Comparison of ENCODE assay signal across 34 mouse cellular contexts in the genomic region with DNA sequence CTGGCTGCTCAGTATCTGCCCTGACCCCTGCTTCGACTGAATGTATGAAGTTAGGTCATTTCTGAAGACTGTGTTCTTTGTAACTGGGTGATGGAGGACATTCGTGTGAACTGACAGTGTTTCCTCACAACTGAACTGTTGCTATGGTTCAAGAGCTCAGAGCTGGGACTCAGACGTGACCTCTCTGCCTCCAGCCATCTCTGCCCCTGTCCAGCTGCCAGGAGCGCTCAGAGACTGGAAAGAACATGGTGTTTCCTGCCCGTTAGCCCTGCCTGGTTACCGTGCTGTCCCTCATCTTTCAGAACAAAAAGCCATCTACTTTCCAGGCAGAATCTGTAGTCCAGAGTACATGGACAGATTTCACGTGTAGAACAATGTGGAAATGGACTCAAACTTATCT. TPM values are rescaled to one million over a fixed set of nuclear protein-coding genes. Genes with fewer than 3 reads are reported as not detected.
A peak's percentile ranks its signal among the peaks of the same experiment; 100 is the strongest.
DNase-seq lines count a peak whose midpoint lies in the region; ATAC-seq lines count a peak whose summit lies in the region.
"Had no signal": no experiment of that assay in that cellular context is flagged by ENCODE, and none has a peak within 500 bp of the region (broad histone marks: within the 10 kb centered on the region; RNA-seq: fewer than 3 reads in every experiment).

No protein-coding gene starts in this region.

- no peak overlapping the region for H3K9ac ChIP-seq in heart, embryonic 11.5 days (ENCODE audit: low read depth, low read length)
- H3K9ac ChIP-seq in forebrain, embryonic 12.5 days, result no peak overlapping the region
- H3K9ac ChIP-seq: embryonic facial prominence, embryonic 15.5 days; hindbrain, embryonic 12.5 days; intestine, embryonic 15.5 days; liver, embryonic 12.5 days; liver, postnatal 0 days; neural tube, embryonic 13.5 days; stomach, embryonic 15.5 days had no signal

- H3K4me1 ChIP-seq in heart, embryonic 11.5 days (ENCODE audit: control insufficient read depth, insufficient read depth, low read length), result peaks cover 6% of the 10 kb centered on the region
- H3K4me1 ChIP-seq in forebrain, embryonic 12.5 days, result 0 out of 2 replicates have a peak, but pooled peaks cover 3% of the 10 kb centered on the region
- H3K4me1 ChIP-seq: embryonic facial prominence, embryonic 10.5 days; embryonic facial prominence, embryonic 15.5 days; hindbrain, embryonic 12.5 days; intestine, embryonic 15.5 days; liver, embryonic 12.5 days; neural tube, embryonic 13.5 days; stomach, embryonic 15.5 days had no signal

- no peaks in the 10 kb centered on the region for H3K27me3 ChIP-seq in heart, embryonic 11.5 days (ENCODE audit: control insufficient read depth, insufficient read depth, low read length)
- H3K27me3 ChIP-seq in forebrain, embryonic 12.5 days, result no peaks in the 10 kb centered on the region
- H3K27me3 ChIP-seq: embryonic facial prominence, embryonic 15.5 days; hindbrain, embryonic 12.5 days; intestine, embryonic 15.5 days; liver, embryonic 12.5 days; neural tube, embryonic 13.5 days; stomach, embryonic 15.5 days had no signal

- peak; percentile 74 to 76 for DNase-seq in heart, adult 18-20 months
- peak; percentile 21 for DNase-seq in adipocyte (ENCODE audit: low spot score)
- DNase-seq in heart, adult 9 months (ENCODE audit: low spot score in 2 of 2), result peak; percentile 54 to 65
- DNase-seq in heart, postnatal 25 days (ENCODE audit: low spot score), result peak; percentile 24
- DNase-seq in frontal cortex, postnatal 10 days (ENCODE audit: low spot score in 2 of 2), result no peak
- DNase-seq: adrenal gland, adult 8-10 months; B cell, adult 2 months; cerebellum, adult 8-10 months; cerebellum, postnatal 25 days; kidney, adult 8-10 months; kidney, postnatal 10 days; layer of hippocampus, postnatal 36 days; left cerebral cortex, postnatal 4 days; liver, postnatal 0 days; lung, postnatal 36 days; right cerebral cortex, postnatal 14 days; thymus, postnatal 25 days had no signal

- H3K36me3 ChIP-seq in heart, embryonic 11.5 days (ENCODE audit: control insufficient read depth, insufficient read depth, low read length), result no peaks in the 10 kb centered on the region
- no peaks in the 10 kb centered on the region for H3K36me3 ChIP-seq in forebrain, embryonic 12.5 days (replicated peaks)
- H3K36me3 ChIP-seq: embryonic facial prominence, embryonic 10.5 days; embryonic facial prominence, embryonic 15.5 days; hindbrain, embryonic 12.5 days; intestine, embryonic 15.5 days; liver, embryonic 12.5 days; neural tube, embryonic 13.5 days; stomach, embryonic 15.5 days had no signal

- ATAC-seq in heart, embryonic 11.5 days (replicated peaks; ENCODE audit: insufficient number of reproducible peaks, low FRiP score, low TSS enrichment), result no peak
- ATAC-seq in forebrain, embryonic 12.5 days (ENCODE audit: low FRiP score), result no peak
- ATAC-seq: activated CD4-positive, CD25-positive, alpha-beta regulatory T cell, adult 4 months; forebrain, embryonic 14.5 days; hindbrain, postnatal 0 days; intestine, embryonic 15.5 days; liver, embryonic 12.5 days; liver, postnatal 0 days had no signal

- no peak overlapping the region for H3K27ac ChIP-seq in heart, embryonic 11.5 days (ENCODE audit: low read depth, low read length)
- H3K27ac ChIP-seq in forebrain, embryonic 12.5 days, result no peak overlapping the region
- H3K27ac ChIP-seq: embryonic facial prominence, embryonic 10.5 days; embryonic facial prominence, embryonic 15.5 days; hindbrain, embryonic 12.5 days; hindbrain, postnatal 0 days; intestine, embryonic 15.5 days; liver, embryonic 12.5 days; neural tube, embryonic 13.5 days; stomach, embryonic 15.5 days had no signal

- intact Hi-C loops in heart, postnatal 25 days (cut with DNase I), result no loop called here

- H3K4me2 ChIP-seq in heart, embryonic 11.5 days, result no peak overlapping the region
- no peak overlapping the region for H3K4me2 ChIP-seq in forebrain, embryonic 12.5 days
- H3K4me2 ChIP-seq: embryonic facial prominence, embryonic 15.5 days; hindbrain, embryonic 12.5 days; intestine, embryonic 15.5 days; liver, embryonic 12.5 days; midbrain, embryonic 11.5 days; neural tube, embryonic 13.5 days; stomach, embryonic 15.5 days had no signal

- no peaks in the 10 kb centered on the region for H3K9me3 ChIP-seq in heart, embryonic 11.5 days (replicated peaks; ENCODE audit: control insufficient read depth, low read length)
- no peaks in the 10 kb centered on the region for H3K9me3 ChIP-seq in forebrain, embryonic 12.5 days
- H3K9me3 ChIP-seq: embryonic facial prominence, embryonic 10.5 days; embryonic facial prominence, embryonic 15.5 days; hindbrain, embryonic 12.5 days; intestine, embryonic 15.5 days; liver, embryonic 12.5 days; neural tube, embryonic 13.5 days; stomach, embryonic 15.5 days had no signal

- no peak overlapping the region for H3K4me3 ChIP-seq in heart, embryonic 11.5 days (ENCODE audit: low read depth, low read length)
- no peak overlapping the region for H3K4me3 ChIP-seq in forebrain, embryonic 12.5 days (replicated peaks)
- H3K4me3 ChIP-seq: embryonic facial prominence, embryonic 10.5 days; embryonic facial prominence, embryonic 15.5 days; hindbrain, embryonic 12.5 days; intestine, embryonic 15.5 days; liver, embryonic 12.5 days; neural tube, embryonic 13.5 days; stomach, embryonic 15.5 days had no signal

- 60% methylated on average over 7 of the region's 7 CpGs for WGBS in heart, embryonic 11.5 days (ENCODE audit: insufficient replicate concordance)
- 73% methylated on average over 7 of the region's 7 CpGs for WGBS in forebrain, embryonic 12.5 days

RNA-seq across cellular contexts. Expression of gene Gjd2, which starts 39.5 kb away (rescaled TPM):
- total RNA-seq in heart, adult 18-20 months (2021), result not detected
- polyA plus RNA-seq in heart, embryonic 11.5 days (2014; fragmentation: Nextera tagmentation; extraction: Ambion mirVana), result not detected in 2 replicates
- not detected for total RNA-seq in heart, postnatal 25 days (2021)
- polyA plus RNA-seq in forebrain, embryonic 12.5 days (2016; fragmentation: Nextera tagmentation; extraction: Ambion mirVana), result 2.2 and 2.6 TPM in 2 replicates
- total RNA-seq: gastrocnemius, adult 8-10 months; megakaryocyte, adult 5-6 weeks had no signal
- polyA plus RNA-seq: activated CD4-positive, CD25-positive, alpha-beta regulatory T cell, adult 4 months; heart, embryonic 14.5 days; liver, postnatal 0 days; small intestine, adult 2 months had no signal

Comparison
In these comparisons a context has a peak if more than half of its experiments do, and no peak if none do; other contexts are left out.
1. DNase-seq: peak in heart, adult 18-20 months (2 of 2), adipocyte (single experiment), heart, adult 9 months (2 of 2) and heart, postnatal 25 days (single experiment); none in frontal cortex, postnatal 10 days (0 of 2).